Mouse (Mus musculus): Measurements from ENCODE around the gene Gm45213. TPM values are rescaled to one million over a fixed set of nuclear protein-coding genes. Genes with fewer than 3 reads are reported as not detected.
"Not testable (repeated sequence)": the region's sequence is repeated elsewhere in the genome, so short reads cannot be mapped to it uniquely, and the experiment has no call there.

Gm45213 gene
- polyA plus RNA-seq, 1 experiment from 2014 or later: not detected

GRCm38 (mm10) chr7:66036809-66037208 is 6.6 kb upstream of the Gm45213 start:
- Histone ChIP-seq H3K4me1 (0 out of 2 replicates have a peak, but pooled peaks cover 2% of the 10 kb centered on the region), H3K27ac (replicated peaks) (no peak overlapping the region), H3K27me3 (0 out of 2 replicates have a peak, but pooled peaks cover 3% of the 10 kb centered on the region), H3K4me3 (no peak overlapping the region), H3K36me3 (no peaks in the 10 kb centered on the region), H3K9me3 (no peaks in the 10 kb centered on the region), H3K4me2 (replicated peaks) (no peak overlapping the region), H3K9ac (replicated peaks) (no peak overlapping the region)
- WGBS: 83% methylated on average over 8 of the region's 8 CpGs
- no peak for ATAC-seq (ENCODE audit: low FRiP score, low read depth)

- Histone ChIP-seq H3K27me3 (0 out of 2 replicates have a peak, but pooled peaks cover 3% of the 10 kb centered on the region), H3K9me3 (no peaks in the 10 kb centered on the region), H3K4me1 (0 out of 2 replicates have a peak, but pooled peaks cover 2% of the 10 kb centered on the region), H3K36me3 (no peaks in the 10 kb centered on the region), H3K27ac (replicated peaks) (no peak overlapping the region), H3K9ac (replicated peaks) (no peak overlapping the region), H3K4me2 (replicated peaks) (no peak overlapping the region), H3K4me3 (no peak overlapping the region)
- 83% methylated on average over 3 of the region's 3 CpGs for WGBS
- no peak for ATAC-seq (ENCODE audit: low FRiP score, low read depth)
These were observed 5.1 kb upstream of the Gm45213 start for GRCm38 (mm10) chr7:66038261-66038660.

DNA sequence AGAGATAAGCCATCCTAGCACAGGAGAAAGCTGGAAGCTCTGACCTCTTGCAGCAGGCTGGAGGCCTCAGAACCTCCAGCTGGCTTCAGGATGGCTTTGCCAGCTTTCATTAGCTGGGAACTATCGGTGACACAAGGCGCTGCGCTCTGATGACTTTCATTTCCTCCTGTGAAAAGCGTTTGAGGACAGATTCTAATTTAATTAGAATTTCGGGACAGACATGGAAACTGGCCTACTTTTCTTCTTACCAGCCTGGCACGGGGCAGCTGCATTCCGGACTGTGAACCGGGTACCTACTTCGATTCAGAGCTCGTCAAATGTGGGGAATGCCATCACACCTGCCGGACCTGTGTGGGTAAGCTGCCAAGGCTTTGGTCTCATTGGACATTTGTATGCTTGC is 4.7 kb upstream of the Gm45213 start:
- H3K9ac ChIP-seq (replicated peaks): no peak overlapping the region
- 0 out of 2 replicates have a peak, but pooled peaks cover 3% of the 10 kb centered on the region for H3K27me3 ChIP-seq
- no peaks in the 10 kb centered on the region for H3K36me3 ChIP-seq
- no peak overlapping the region for H3K4me2 ChIP-seq (replicated peaks)
- no peaks in the 10 kb centered on the region for H3K9me3 ChIP-seq
- ATAC-seq (ENCODE audit: low FRiP score, low read depth): no peak
- no peak overlapping the region for H3K27ac ChIP-seq (replicated peaks)
- WGBS: 88% methylated on average over 11 of the region's 11 CpGs
- 0 out of 2 replicates have a peak, but pooled peaks cover 2% of the 10 kb centered on the region for H3K4me1 ChIP-seq
- H3K4me3 ChIP-seq: no peak overlapping the region

DNA sequence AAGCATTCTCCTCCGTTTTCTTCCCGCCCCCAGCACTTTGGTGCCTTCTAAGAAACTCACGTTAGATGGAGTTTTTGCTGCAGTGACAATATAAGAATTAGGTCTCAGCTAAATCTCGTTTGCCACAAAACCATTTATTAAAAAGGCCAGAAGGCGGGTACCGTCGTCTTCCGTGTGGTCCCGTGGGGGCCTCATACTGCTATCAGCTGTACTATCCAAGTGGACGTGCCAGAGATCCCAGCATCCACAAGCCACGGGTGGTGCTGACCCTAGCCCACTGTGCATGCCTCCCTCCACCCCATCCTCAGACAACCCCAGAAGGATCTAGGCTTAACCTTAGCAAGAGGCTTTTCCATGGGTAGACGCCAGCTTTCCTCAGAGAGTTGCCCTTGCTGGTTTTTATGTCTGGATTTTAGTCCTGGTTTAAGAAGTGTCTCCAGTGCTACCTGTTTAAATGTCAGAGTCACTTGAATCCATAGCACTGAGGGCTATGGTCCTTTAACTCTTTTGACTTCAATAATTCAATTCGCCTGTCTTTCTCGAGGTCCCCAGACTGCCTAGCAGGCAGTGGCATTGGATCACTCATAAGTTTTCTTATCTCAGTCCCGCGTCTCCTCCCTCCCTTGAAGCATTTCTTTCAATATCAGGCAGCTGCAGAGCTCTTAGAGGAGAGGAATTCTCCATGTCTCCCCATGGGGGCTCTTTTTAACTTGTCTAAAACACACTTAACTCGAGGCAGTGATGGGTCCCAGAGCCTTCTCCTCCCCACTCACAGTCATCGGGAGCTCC is 3.2 kb upstream of the Gm45213 start:
- Histone ChIP-seq H3K4me1 (0 out of 2 replicates have a peak, but pooled peaks cover 2% of the 10 kb centered on the region), H3K4me2 (replicated peaks) (no peak overlapping the region), H3K4me3 (no peak overlapping the region), H3K27me3 (0 out of 2 replicates have a peak, but pooled peaks cover 3% of the 10 kb centered on the region), H3K9me3 (no peaks in the 10 kb centered on the region), H3K36me3 (no peaks in the 10 kb centered on the region), H3K27ac (replicated peaks) (no peak overlapping the region), H3K9ac (replicated peaks) (no peak overlapping the region)
- WGBS: 83% methylated on average over 18 of the region's 18 CpGs
- ATAC-seq (ENCODE audit: low FRiP score, low read depth): no peak

DNA sequence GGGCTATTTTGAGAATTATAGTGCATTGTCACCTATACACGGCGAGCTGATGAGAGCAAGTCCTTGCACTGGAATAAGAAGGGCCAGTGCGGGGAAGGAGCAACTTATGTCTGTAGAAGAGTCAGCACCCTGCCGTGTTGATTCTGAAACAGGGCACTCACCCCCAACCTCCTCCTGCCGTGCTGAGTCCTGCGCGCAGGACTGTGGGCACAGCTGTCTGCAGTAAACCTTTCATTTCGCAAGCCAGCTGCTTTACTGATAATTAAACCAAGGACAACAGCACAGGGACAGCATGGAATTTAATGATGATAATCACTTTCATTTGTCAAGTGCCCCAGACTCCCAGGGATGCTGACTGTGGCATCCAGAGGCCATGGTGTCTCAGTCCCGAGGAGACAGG is 1.2 kb downstream of the Gm45213 start:
- WGBS: 46% methylated on average over 9 of the region's 9 CpGs

DNA sequence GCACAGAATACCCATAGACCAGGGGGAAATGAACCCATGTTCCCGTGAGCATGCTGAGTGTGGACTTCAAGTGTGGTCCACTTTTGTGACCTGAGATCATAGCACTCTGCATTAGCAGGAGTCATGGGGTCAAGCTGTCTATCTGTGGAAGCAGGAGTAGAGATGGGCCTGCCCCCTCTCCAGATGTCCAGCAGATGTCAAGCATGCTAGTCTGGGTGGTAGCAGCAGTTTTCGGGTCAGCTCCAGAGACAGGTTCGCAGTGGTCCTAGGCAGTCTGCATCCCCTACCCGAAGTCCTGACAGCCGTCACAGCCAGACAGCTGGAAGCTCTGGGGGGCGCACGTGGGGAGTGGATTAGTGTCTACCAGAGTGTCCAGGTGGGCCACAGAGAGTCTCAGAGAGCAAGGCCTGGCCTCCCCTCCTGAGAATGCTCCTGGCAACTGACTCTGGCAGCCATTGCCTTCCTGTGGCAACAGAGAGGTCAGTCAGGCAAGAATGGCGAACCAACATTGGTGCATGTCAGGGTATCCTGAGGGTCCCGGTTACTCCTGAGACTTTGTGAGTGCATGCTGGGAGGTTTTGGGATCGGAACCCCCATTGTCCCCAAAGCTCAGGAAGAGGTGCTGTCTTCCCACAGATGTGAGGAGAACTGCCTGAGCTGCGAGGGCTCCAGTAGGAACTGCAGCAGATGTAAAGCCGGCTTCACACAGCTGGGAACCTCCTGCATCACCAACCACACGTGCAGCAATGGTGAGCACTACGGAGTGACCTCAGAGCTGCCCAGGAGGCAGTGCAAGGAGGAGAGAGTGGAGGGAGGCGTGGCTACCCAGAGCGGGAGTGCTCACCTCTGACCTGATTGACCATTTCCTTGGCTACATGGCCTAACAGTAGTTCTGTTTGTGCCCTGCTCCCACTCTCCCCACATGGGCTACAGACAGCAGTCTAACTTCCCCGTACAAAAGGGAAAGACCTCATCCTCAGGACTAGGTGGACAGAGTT is 3.8 kb downstream of the Gm45213 start:
- no peak overlapping the region for H3K27ac ChIP-seq (replicated peaks)
- H3K36me3 ChIP-seq: no peaks in the 10 kb centered on the region
- H3K4me1 ChIP-seq: 0 out of 2 replicates have a peak, but pooled peaks cover 7% of the 10 kb centered on the region
- no peak for ATAC-seq (ENCODE audit: low FRiP score, low read depth)
- WGBS: 54% methylated on average over 17 of the region's 17 CpGs
- H3K4me3 ChIP-seq: no peak overlapping the region
- no peaks in the 10 kb centered on the region for H3K27me3 ChIP-seq
- H3K9me3 ChIP-seq: no peaks in the 10 kb centered on the region
- H3K4me2 ChIP-seq (replicated peaks): no peak overlapping the region
- no peak overlapping the region for H3K9ac ChIP-seq (replicated peaks)

More for the DNA sequence above, 1.2 kb downstream of the Gm45213 start:
- H3K4me1 ChIP-seq: 0 out of 2 replicates have a peak, but pooled peaks cover 9% of the 10 kb centered on the region
- no peaks in the 10 kb centered on the region for H3K27me3 ChIP-seq
- no peak overlapping the region for H3K4me2 ChIP-seq (replicated peaks)
- ATAC-seq (ENCODE audit: low FRiP score, low read depth): no peak
- no peaks in the 10 kb centered on the region for H3K9me3 ChIP-seq
- H3K36me3 ChIP-seq: no peaks in the 10 kb centered on the region
- H3K9ac ChIP-seq (replicated peaks): no peak overlapping the region
- H3K27ac ChIP-seq (replicated peaks): no peak overlapping the region
- no peak overlapping the region for H3K4me3 ChIP-seq

GRCm38 (mm10) chr7:66047975-66048374 is 4.6 kb downstream of the Gm45213 start:
- Histone ChIP-seq H3K9me3 (no peaks in the 10 kb centered on the region), H3K4me3 (no peak overlapping the region), H3K4me2 (replicated peaks) (no peak overlapping the region), H3K4me1 (0 out of 2 replicates have a peak, but pooled peaks cover 7% of the 10 kb centered on the region), H3K27me3 (no peaks in the 10 kb centered on the region), H3K36me3 (no peaks in the 10 kb centered on the region), H3K9ac (replicated peaks) (no peak overlapping the region; the same call in 1 of the 2 replicates), H3K27ac (replicated peaks) (no peak overlapping the region)
- ATAC-seq (ENCODE audit: low FRiP score, low read depth): no peak
- 77% methylated on average over 4 of the region's 4 CpGs for WGBS

DNA sequence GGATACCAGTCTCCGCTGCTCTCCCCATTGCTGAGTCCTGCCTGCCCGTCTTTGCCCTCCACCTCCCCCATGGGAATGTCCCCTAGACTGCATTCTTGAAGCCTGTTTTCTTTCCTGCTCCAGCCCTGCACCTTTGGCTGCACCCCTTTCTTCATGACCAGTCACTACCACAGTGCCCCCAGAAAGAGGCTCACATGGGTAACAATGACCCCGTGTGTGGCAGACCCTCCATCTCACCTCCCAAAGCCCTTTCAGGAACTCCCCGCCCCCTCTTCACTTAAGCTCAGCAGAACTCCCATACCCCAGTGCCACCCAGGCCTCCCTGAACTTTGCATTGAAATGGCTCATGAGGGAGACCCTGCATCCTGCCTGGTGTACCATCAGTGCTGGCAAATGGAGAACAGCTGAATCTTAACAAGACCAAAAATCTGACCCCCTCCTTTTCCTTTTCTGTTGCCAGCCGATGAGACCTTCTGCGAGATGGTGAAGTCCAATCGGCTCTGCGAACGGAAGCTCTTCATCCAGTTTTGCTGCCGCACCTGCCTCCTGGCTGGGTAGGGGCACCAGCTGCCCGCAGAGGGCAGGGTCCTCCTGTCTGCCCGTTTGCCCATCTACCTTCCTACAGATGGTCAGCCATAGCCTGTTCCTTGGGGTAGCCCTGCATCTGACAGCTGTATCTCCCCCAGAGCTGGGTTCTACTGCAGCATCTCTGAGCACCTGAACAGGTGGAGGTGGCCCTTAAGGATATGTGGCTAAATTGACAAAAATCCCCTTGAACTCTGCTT is 5.2 kb downstream of the Gm45213 start:
- Histone ChIP-seq H3K9me3 (no peaks in the 10 kb centered on the region), H3K36me3 (no peaks in the 10 kb centered on the region), H3K9ac (replicated peaks) (no peak overlapping the region; the same call in 1 of the 2 replicates), H3K4me1 (0 out of 2 replicates have a peak, but pooled peaks cover 7% of the 10 kb centered on the region), H3K27me3 (no peaks in the 10 kb centered on the region), H3K4me2 (replicated peaks) (no peak overlapping the region), H3K4me3 (no peak overlapping the region), H3K27ac (replicated peaks) (no peak overlapping the region)
- ATAC-seq (ENCODE audit: low FRiP score, low read depth): no peak
- WGBS: 82% methylated on average over 12 of the region's 12 CpGs

DNA sequence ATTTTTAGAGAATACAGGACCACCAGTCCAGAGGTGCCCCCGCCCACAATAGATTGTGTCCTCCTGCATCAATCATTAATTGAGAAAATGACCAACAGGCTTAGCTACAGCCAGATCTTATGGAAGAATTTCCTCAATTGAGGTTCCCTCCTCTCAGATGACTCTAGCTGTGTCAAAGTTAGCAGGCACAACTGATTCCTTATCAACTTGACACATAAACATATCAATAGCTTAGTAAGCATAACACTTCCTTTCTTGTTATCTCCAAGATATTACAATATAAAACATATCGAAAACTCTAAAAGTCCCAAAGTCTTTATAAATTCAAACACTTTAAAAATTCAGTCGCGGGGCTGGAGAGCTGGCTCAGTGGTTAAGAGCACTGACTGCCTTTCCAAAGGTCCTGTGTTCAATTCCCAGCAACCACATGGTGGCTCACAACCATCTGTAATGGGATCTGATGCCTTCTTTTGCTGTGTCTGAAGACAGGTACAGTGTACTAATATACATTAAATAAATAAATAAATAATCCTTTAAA is 10.6 kb downstream of the Gm45213 start:
- 90% methylated on average over 4 of the region's 4 CpGs for WGBS
- H3K4me2 ChIP-seq (replicated peaks): no peak overlapping the region
- peaks cover 10% of the 10 kb centered on the region; the same call in 1 of the 2 replicates for H3K27me3 ChIP-seq
- no peak overlapping the region for H3K4me3 ChIP-seq
- H3K9me3 ChIP-seq: no peaks in the 10 kb centered on the region
- no peaks in the 10 kb centered on the region for H3K36me3 ChIP-seq
- H3K9ac ChIP-seq (replicated peaks): no peak overlapping the region
- no peaks in the 10 kb centered on the region for H3K4me1 ChIP-seq
- ATAC-seq (ENCODE audit: low FRiP score, low read depth): no peak
- H3K27ac ChIP-seq (replicated peaks): no peak overlapping the region

GRCm38 (mm10) chr7:66055356-66055755 is 12.0 kb downstream of the Gm45213 start:
- H3K27ac ChIP-seq (replicated peaks); H3K4me2 ChIP-seq (replicated peaks); H3K9me3 ChIP-seq; H3K36me3 ChIP-seq; H3K27me3 ChIP-seq; H3K4me1 ChIP-seq; ATAC-seq (ENCODE audit: low FRiP score, low read depth); H3K9ac ChIP-seq (replicated peaks); H3K4me3 ChIP-seq: not testable (repeated sequence)
- WGBS: 14% methylated on average over 2 of the region's 2 CpGs

- peaks cover 10% of the 10 kb centered on the region; the same call in 1 of the 2 replicates for H3K27me3 ChIP-seq
- H3K36me3 ChIP-seq: peaks cover 14% of the 10 kb centered on the region
- peak within 1 kb of the TSS; percentile 93 for H3K9ac ChIP-seq (replicated peaks)
- peak within 1 kb of the TSS; percentile 88 for H3K4me2 ChIP-seq (replicated peaks)
- H3K27ac ChIP-seq (replicated peaks): no peak within 1 kb of the TSS
- H3K9me3 ChIP-seq: no peaks in the 10 kb centered on the region
- WGBS: 72% methylated on average over 1 of the region's 1 CpGs
- H3K4me1 ChIP-seq: peaks cover 17% of the 10 kb centered on the region
- peak within 1 kb of the TSS; percentile 97 for H3K4me3 ChIP-seq
- no peak for ATAC-seq (ENCODE audit: low FRiP score, low read depth)
These were observed 15.3 kb downstream of the Gm45213 start, which contains the start of gene Snrpa1 for GRCm38 (mm10) chr7:66058703-66059102. Gene Snrpa1 (plus strand): TSS chr7:66059003.

Data from midbrain, embryonic 12.5 days (tissue).